Mouse (Mus musculus) liver, embryonic 12.5 days (tissue): Measurements from ENCODE around the gene Scgb1b30. TPM values are rescaled to one million over a fixed set of nuclear protein-coding genes. Genes with fewer than 3 reads are reported as not detected.
"Not testable (repeated sequence)": the region's sequence is repeated elsewhere in the genome, so short reads cannot be mapped to it uniquely, and the experiment has no call there.

Source experiments
- ATAC-seq: fragments of 200-750 bp; cut with Nextera tagmentation; 2 replicates; pipeline ENCODE4 v1.8.0; 2017; ENCODE audit warnings: moderate number of reproducible peaks, mild to moderate bottlenecking, moderate library complexity
- H3K27ac ChIP-seq: fragments of 300-500 bp; sonication (generic); 2 replicates; pipeline ENCODE4 v1.5.1; 2016; ENCODE audit warnings: mild to moderate bottlenecking
- H3K27me3 ChIP-seq: fragments of 300-500 bp; sonication (generic); replicated peaks from 2 replicates; pipeline ENCODE4 v1.6.1; 2016; ENCODE audit warnings: mild to moderate bottlenecking, moderate library complexity
- H3K36me3 ChIP-seq: fragments of 300-500 bp; sonication (generic); 2 replicates; pipeline ENCODE4 v1.6.1; 2016; ENCODE audit warnings: mild to moderate bottlenecking, moderate library complexity
- H3K4me1 ChIP-seq: fragments of 300-500 bp; sonication (generic); 2 replicates; pipeline ENCODE4 v1.6.1; 2016
- H3K4me2 ChIP-seq: fragments of 300-500 bp; sonication (generic); 2 replicates; pipeline ENCODE4 v1.6.1; 2016; ENCODE audit warnings: mild to moderate bottlenecking, moderate library complexity
- H3K4me3 ChIP-seq: fragments of 300-500 bp; sonication (generic); 2 replicates; pipeline ENCODE4 v1.5.1; 2016; ENCODE audit warnings: mild to moderate bottlenecking, moderate library complexity
- H3K9ac ChIP-seq: fragments of 300-500 bp; sonication (generic); 2 replicates; pipeline ENCODE4 v1.6.1; 2016; ENCODE audit warnings: mild to moderate bottlenecking, moderate library complexity
- H3K9me3 ChIP-seq: fragments of 300-500 bp; sonication (generic); replicated peaks from 2 replicates; pipeline ENCODE4 v1.6.1; 2016; ENCODE audit warnings: mild to moderate bottlenecking, moderate library complexity
- WGBS: fragments of 180-500 bp; shearing (Covaris S2); methylation state at CpG from one replicate; pipeline ENCODE4 v1.1.7; 2016; ENCODE audit not compliant: insufficient replicate concordance; 5-methylcytosine and 5-hydroxymethylcytosine counted together
- polyA plus RNA-seq: library from polyadenylated mRNA; unstranded; fragments of >200 nt; fragmentation: Nextera tagmentation; extraction: Ambion mirVana; gene quantifications from 2 replicates; pipeline ENCODE4 v1.2.1, GENCODE M21; 2016

Scgb1b30 gene
- not detected in 2 replicates for polyA plus RNA-seq

- Histone ChIP-seq H3K36me3 (no peaks in the 10 kb centered on the region), H3K4me1 (no peaks in the 10 kb centered on the region), H3K9ac (no peak within 1 kb of the TSS), H3K4me3 (no peak within 1 kb of the TSS), H3K9me3 (no peaks in the 10 kb centered on the region), H3K4me2 (no peak within 1 kb of the TSS), H3K27me3 (no peaks in the 10 kb centered on the region), H3K27ac (no peak within 1 kb of the TSS)
- 41% methylated on average over 3 of the region's 3 CpGs for WGBS
- no peak for ATAC-seq
Measured at GRCm38 (mm10) chr7:34094911-34095481, at the start of gene Scgb1b30. Gene Scgb1b30, plus strand, starts transcription at chr7:34095431.

DNA sequence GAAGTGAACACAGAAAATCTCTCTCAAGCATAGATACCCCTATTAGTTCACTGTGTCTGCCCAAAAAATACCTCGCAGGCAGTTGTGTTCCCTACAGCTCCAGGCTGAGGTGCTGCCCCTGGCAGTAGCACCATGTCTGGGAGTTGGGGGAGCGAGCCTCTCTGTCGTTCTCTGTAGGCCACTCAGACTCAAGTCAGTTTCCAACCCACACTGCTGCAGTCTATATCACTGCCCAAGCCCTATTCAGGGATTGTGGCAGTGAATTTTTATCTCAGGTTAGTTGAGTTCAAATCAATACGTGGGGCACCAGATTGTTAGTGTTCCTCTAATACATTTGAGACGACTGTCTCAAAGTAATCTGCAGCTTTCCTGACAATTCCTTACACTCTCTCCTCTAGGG, 27.1 kb upstream of the Scgb1b30 start:
- not testable (repeated sequence) for ATAC-seq, H3K27me3 ChIP-seq, H3K36me3 ChIP-seq, H3K4me2 ChIP-seq, H3K9me3 ChIP-seq, H3K9ac ChIP-seq, H3K4me1 ChIP-seq, H3K4me3 ChIP-seq, H3K27ac ChIP-seq
- 54% methylated on average over 5 of the region's 5 CpGs for WGBS

- H3K4me3 ChIP-seq, result no peak overlapping the region
- no peaks in the 10 kb centered on the region for H3K9me3 ChIP-seq
- no peak overlapping the region for H3K27ac ChIP-seq
- WGBS, result 47% methylated on average over 2 of the region's 2 CpGs
- no peak overlapping the region for H3K9ac ChIP-seq
- H3K36me3 ChIP-seq, result no peaks in the 10 kb centered on the region
- no peaks in the 10 kb centered on the region for H3K4me1 ChIP-seq
- no peaks in the 10 kb centered on the region for H3K27me3 ChIP-seq
- ATAC-seq, result no peak
- no peak overlapping the region for H3K4me2 ChIP-seq
Measured at GRCm38 (mm10) chr7:34100002-34100401, 4.8 kb downstream of the Scgb1b30 start.

DNA sequence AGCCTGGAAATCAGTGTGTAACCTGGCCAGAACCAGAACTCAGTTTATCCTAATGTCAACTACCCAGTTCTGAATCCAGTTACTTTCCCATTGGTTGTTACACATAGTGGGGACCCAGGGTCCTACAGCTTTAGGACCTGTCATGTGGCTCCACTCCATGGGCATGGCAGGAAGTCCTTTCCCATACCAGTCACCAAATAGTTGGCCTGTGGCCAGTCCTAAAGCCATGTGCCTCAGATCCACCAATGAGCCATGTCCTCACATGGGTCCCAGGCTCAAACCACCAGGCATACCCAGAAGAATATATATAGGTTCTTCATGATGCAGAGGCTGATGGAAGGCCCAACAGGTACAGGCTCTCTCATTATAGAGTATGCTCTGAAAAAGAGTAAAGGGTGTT, 6.0 kb downstream of the Scgb1b30 start:
- no peak overlapping the region for H3K27ac ChIP-seq
- no peak overlapping the region for H3K4me3 ChIP-seq
- H3K27me3 ChIP-seq, result no peaks in the 10 kb centered on the region
- no peak overlapping the region for H3K4me2 ChIP-seq
- H3K4me1 ChIP-seq, result no peaks in the 10 kb centered on the region
- no peak overlapping the region for H3K9ac ChIP-seq
- no peaks in the 10 kb centered on the region for H3K36me3 ChIP-seq
- H3K9me3 ChIP-seq, result no peaks in the 10 kb centered on the region
- no peak for ATAC-seq

DNA sequence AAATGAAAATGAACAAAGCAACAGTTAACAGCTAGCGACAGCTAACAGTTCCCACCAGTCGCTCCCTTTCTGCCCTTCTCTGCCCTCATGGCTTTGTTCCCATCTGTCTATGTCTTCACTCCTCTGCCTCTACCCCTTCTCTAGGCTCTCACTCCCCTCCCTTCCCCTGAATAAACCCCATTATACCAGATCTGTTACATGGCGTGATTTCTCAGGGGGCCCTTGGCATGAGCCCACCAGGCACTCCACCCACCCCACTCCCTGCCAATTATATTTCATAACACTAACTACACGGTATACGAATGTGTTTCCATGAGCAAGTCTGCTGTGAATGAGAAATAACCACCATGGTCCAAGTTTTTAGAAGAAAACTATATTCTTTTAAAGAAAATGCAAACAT, 14.0 kb downstream of the Scgb1b30 start:
- no peaks in the 10 kb centered on the region for H3K27me3 ChIP-seq
- no peak overlapping the region for H3K9ac ChIP-seq
- no peak overlapping the region for H3K27ac ChIP-seq
- H3K36me3 ChIP-seq, result peaks cover 7% of the 10 kb centered on the region; the same call in 1 of the 2 replicates
- ATAC-seq, result no peak
- H3K4me2 ChIP-seq, result no peak overlapping the region
- no peak overlapping the region for H3K4me3 ChIP-seq
- WGBS, result 74% methylated on average over 5 of the region's 5 CpGs
- H3K4me1 ChIP-seq, result no peaks in the 10 kb centered on the region
- H3K9me3 ChIP-seq, result no peaks in the 10 kb centered on the region

DNA sequence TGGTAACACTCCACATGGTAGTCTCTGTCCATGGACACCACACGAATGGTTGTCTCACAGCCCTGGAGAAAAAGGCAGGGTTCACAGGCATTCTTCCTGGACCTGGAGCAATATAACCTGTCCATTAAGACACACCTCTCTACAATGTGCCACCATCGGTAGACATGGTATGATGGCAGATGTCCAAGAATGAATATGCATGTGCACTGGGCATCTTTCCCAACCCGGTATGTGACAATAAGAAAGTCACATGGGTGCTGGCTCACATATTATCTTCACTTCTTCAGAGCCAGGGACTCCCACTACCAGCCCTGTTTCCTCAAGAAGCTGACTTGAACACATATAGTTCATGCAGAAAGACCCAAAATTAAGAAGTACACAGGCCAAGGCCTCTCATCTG, 21.4 kb downstream of the Scgb1b30 start:
- WGBS, result 75% methylated on average over 3 of the region's 3 CpGs
- Histone ChIP-seq H3K36me3 (peaks cover 14% of the 10 kb centered on the region), H3K4me2 (no peak overlapping the region), H3K4me1 (no peaks in the 10 kb centered on the region), H3K9ac (no peak overlapping the region), H3K27me3 (no peaks in the 10 kb centered on the region), H3K9me3 (no peaks in the 10 kb centered on the region), H3K4me3 (no peak overlapping the region), H3K27ac (no peak overlapping the region)
- ATAC-seq, result no peak

- not testable (repeated sequence) for H3K4me2 ChIP-seq, H3K9ac ChIP-seq, H3K27me3 ChIP-seq, H3K4me1 ChIP-seq, ATAC-seq, H3K4me3 ChIP-seq, H3K27ac ChIP-seq, H3K9me3 ChIP-seq
- WGBS, result 40% methylated on average over 1 of the region's 1 CpGs
- peaks cover 11% of the 10 kb centered on the region; the same call in 1 of the 2 replicates for H3K36me3 ChIP-seq
Measured at GRCm38 (mm10) chr7:34120636-34121035, 25.4 kb downstream of the Scgb1b30 start.

GRCm38 (mm10) chr7:34122987-34123720, 27.9 kb downstream of the Scgb1b30 start:
- Histone ChIP-seq H3K36me3 (peaks cover 5% of the 10 kb centered on the region; the same call in 1 of the 2 replicates), H3K4me1 (no peaks in the 10 kb centered on the region), H3K27ac (no peak overlapping the region), H3K27me3 (no peaks in the 10 kb centered on the region), H3K9me3 (no peaks in the 10 kb centered on the region), H3K4me2 (no peak overlapping the region), H3K9ac (no peak overlapping the region), H3K4me3 (no peak overlapping the region)
- WGBS, result 75% methylated on average over 6 of the region's 6 CpGs
- ATAC-seq, result no peak

GRCm38 (mm10) chr7:34125346-34125745, 30.1 kb downstream of the Scgb1b30 start:
- no peak overlapping the region for H3K9ac ChIP-seq
- no peaks in the 10 kb centered on the region for H3K9me3 ChIP-seq
- 83% methylated on average over 9 of the region's 9 CpGs for WGBS
- H3K27ac ChIP-seq, result no peak overlapping the region
- no peak overlapping the region for H3K4me3 ChIP-seq
- no peaks in the 10 kb centered on the region for H3K4me1 ChIP-seq
- no peak for ATAC-seq
- H3K36me3 ChIP-seq, result peaks cover 5% of the 10 kb centered on the region; the same call in 1 of the 2 replicates
- H3K4me2 ChIP-seq, result no peak overlapping the region
- H3K27me3 ChIP-seq, result peaks cover 3% of the 10 kb centered on the region

- Histone ChIP-seq H3K4me2 (no peak overlapping the region), H3K27me3 (peaks cover 12% of the 10 kb centered on the region), H3K4me3 (no peak overlapping the region), H3K9ac (no peak overlapping the region), H3K4me1 (no peaks in the 10 kb centered on the region), H3K9me3 (no peaks in the 10 kb centered on the region), H3K36me3 (peaks cover 5% of the 10 kb centered on the region; the same call in 1 of the 2 replicates), H3K27ac (no peak overlapping the region)
- WGBS, result 63% methylated on average over 3 of the region's 3 CpGs
- no peak for ATAC-seq
Measured at GRCm38 (mm10) chr7:34126291-34126690, 31.1 kb downstream of the Scgb1b30 start.

GRCm38 (mm10) chr7:34131118-34131517, 35.9 kb downstream of the Scgb1b30 start:
- H3K9ac ChIP-seq, result no peak overlapping the region
- WGBS, result 57% methylated on average over 3 of the region's 3 CpGs
- H3K4me2 ChIP-seq, result no peak overlapping the region
- H3K27me3 ChIP-seq, result peaks cover 55% of the 10 kb centered on the region
- H3K27ac ChIP-seq, result no peak overlapping the region
- H3K4me1 ChIP-seq, result peaks cover 3% of the 10 kb centered on the region; the same call in 1 of the 2 replicates
- H3K36me3 ChIP-seq, result peaks cover 5% of the 10 kb centered on the region; the same call in 1 of the 2 replicates
- no peaks in the 10 kb centered on the region for H3K9me3 ChIP-seq
- ATAC-seq, result no peak
- no peak overlapping the region for H3K4me3 ChIP-seq

DNA sequence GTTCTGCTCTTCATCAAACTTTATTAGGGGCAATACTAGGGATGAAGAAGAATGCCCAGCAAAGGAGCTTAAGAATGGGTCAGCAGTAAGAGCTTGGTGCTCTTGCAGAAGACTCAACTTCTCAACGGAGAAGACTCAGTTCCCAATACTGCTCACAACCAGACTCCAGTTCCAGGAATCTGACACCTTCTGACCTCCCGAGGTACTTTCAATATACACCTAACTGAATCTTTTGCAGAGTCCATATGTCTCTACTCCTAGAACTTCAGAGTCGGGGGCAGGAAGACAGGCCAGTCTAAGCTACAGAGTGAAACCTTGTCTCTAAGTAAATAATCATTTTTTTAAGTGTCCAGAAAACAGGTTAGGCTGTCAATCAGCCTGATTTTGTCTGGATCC, 36.7 kb downstream of the Scgb1b30 start:
- Histone ChIP-seq H3K4me3 (peak overlapping the region; percentile 60), H3K36me3 (peaks cover 4% of the 10 kb centered on the region; the same call in 1 of the 2 replicates), H3K9ac (no peak overlapping the region), H3K27me3 (peaks cover 55% of the 10 kb centered on the region), H3K4me2 (peak overlapping the region; percentile 63), H3K9me3 (no peaks in the 10 kb centered on the region), H3K27ac (no peak overlapping the region), H3K4me1 (peaks cover 3% of the 10 kb centered on the region; the same call in 1 of the 2 replicates)
- ATAC-seq, result peak; percentile 13; the same call in 1 of the 2 replicates
- WGBS, result 9% methylated on average over 3 of the region's 3 CpGs
